Comparison of ENCODE assay signal across 9 mouse cellular contexts in genomic region chr1:23792737-23793533, GRCm38 (mm10). TPM values are rescaled to one million over a fixed set of nuclear protein-coding genes. Genes with fewer than 3 reads are reported as not detected.
DNase-seq lines count a peak whose midpoint lies in the region; ATAC-seq lines count a peak whose summit lies in the region.
"Had no signal": no experiment of that assay in that cellular context is flagged by ENCODE, and none has a peak within 500 bp of the region (broad histone marks: within the 10 kb centered on the region; RNA-seq: fewer than 3 reads in every experiment).

No protein-coding gene starts in this region.

- no peaks in the 10 kb centered on the region for H3K9me3 ChIP-seq in forebrain, embryonic 14.5 days (replicated peaks; ENCODE audit: control insufficient read depth, low read length)
- no peaks in the 10 kb centered on the region for H3K9me3 ChIP-seq in hindbrain, embryonic 13.5 days
- H3K9me3 ChIP-seq: megakaryocyte, embryonic 14.5 days had no signal

- WGBS in forebrain, embryonic 14.5 days, result 53% methylated on average over 11 of the region's 11 CpGs
- WGBS in hindbrain, embryonic 13.5 days, result 50% methylated on average over 11 of the region's 11 CpGs

- ATAC-seq in cerebellum, adult (ENCODE audit: insufficient number of reproducible peaks, low FRiP score, low TSS enrichment), result peak; percentile 91
- peak; percentile 90 for ATAC-seq in forebrain, embryonic 14.5 days
- ATAC-seq in hindbrain, embryonic 13.5 days (ENCODE audit: low FRiP score), result 0 out of 2 replicates have a peak, but pooled peaks have one; percentile 28
- peak; percentile 96 for ATAC-seq in megakaryocyte-erythroid progenitor cell, adult 5-6 weeks (replicated peaks; ENCODE audit: low FRiP score, low TSS enrichment, poor library complexity, severe bottlenecking)

- peak; percentile 78 for DNase-seq in NIH3T3 (ENCODE audit: low read depth)
- peak; percentile 86 for DNase-seq in forebrain, embryonic 14.5 days (ENCODE audit: low spot score)
- peak; percentile 54 to 86 for DNase-seq in layer of hippocampus, postnatal 25 days (ENCODE audit: extremely low spot score in 1 of 2, low spot score in 1 of 2)
- DNase-seq in right cerebral cortex, postnatal 14 days, result peak; percentile 68
- peak; percentile 74 for DNase-seq in urinary bladder, postnatal 14 days (ENCODE audit: low spot score)

- H3K36me3 ChIP-seq in forebrain, embryonic 14.5 days (ENCODE audit: control insufficient read depth, insufficient read depth, low read length), result no peaks in the 10 kb centered on the region
- no peaks in the 10 kb centered on the region for H3K36me3 ChIP-seq in hindbrain, embryonic 13.5 days

- H3K4me1 ChIP-seq in forebrain, embryonic 14.5 days (ENCODE audit: control insufficient read depth, insufficient read depth, low read length), result no peaks in the 10 kb centered on the region
- no peaks in the 10 kb centered on the region for H3K4me1 ChIP-seq in hindbrain, embryonic 13.5 days (replicated peaks)
- H3K4me1 ChIP-seq: megakaryocyte, embryonic 14.5 days had no signal

- no peak overlapping the region for H3K4me2 ChIP-seq in forebrain, embryonic 14.5 days (ENCODE audit: low read length)
- H3K4me2 ChIP-seq in hindbrain, embryonic 13.5 days, result no peak overlapping the region

- no peak overlapping the region for H3K27ac ChIP-seq in forebrain, embryonic 14.5 days (ENCODE audit: low read depth, low read length)
- H3K27ac ChIP-seq in hindbrain, embryonic 13.5 days, result no peak overlapping the region

- no peak overlapping the region for H3K4me3 ChIP-seq in forebrain, embryonic 14.5 days (ENCODE audit: low read depth, low read length)
- H3K4me3 ChIP-seq in hindbrain, embryonic 13.5 days, result no peak overlapping the region
- H3K4me3 ChIP-seq: megakaryocyte, embryonic 14.5 days had no signal

- H3K27me3 ChIP-seq in forebrain, embryonic 14.5 days (replicated peaks; ENCODE audit: control insufficient read depth, insufficient read depth, low read length), result no peaks in the 10 kb centered on the region
- H3K27me3 ChIP-seq in hindbrain, embryonic 13.5 days, result no peaks in the 10 kb centered on the region; the same call in 1 of the 2 replicates
- H3K27me3 ChIP-seq: megakaryocyte, embryonic 14.5 days had no signal

- H3K9ac ChIP-seq in forebrain, embryonic 14.5 days (ENCODE audit: low read length), result no peak overlapping the region
- H3K9ac ChIP-seq in hindbrain, embryonic 13.5 days, result no peak overlapping the region

RNA-seq across cellular contexts. Expression of gene B3gat2, which starts 31.4 kb away (rescaled TPM):
- polyA plus RNA-seq in forebrain, embryonic 14.5 days (2014; fragmentation: Nextera tagmentation; extraction: Ambion mirVana), result 10.4 and 12.5 TPM in 2 replicates
- 13.8 and 16.0 TPM in 2 replicates for polyA plus RNA-seq in hindbrain, embryonic 13.5 days (2015; fragmentation: Nextera tagmentation; extraction: Ambion mirVana)
- total RNA-seq in layer of hippocampus, postnatal 25 days (2021), result 10 to 100 TPM; 12.9 to 13.2 TPM
- not detected in 2 replicates for total RNA-seq in megakaryocyte-erythroid progenitor cell, adult 5-6 weeks (2014; fragmentation: Nextera tagmentation)
- 0.04 and 0.23 TPM in 2 replicates for total RNA-seq in megakaryocyte-erythroid progenitor cell, adult 5-6 weeks (2017)

Comparison
In these comparisons a context has a peak if more than half of its experiments do, and no peak if none do; other contexts are left out.
1. ATAC-seq: peak in every context shown above with its lines; median percentile 96 in megakaryocyte-erythroid progenitor cell, adult 5-6 weeks; 91 in cerebellum, adult; 90 in forebrain, embryonic 14.5 days; 28 in hindbrain, embryonic 13.5 days.
2. RNA of gene B3gat2, which starts 31.4 kb away (total RNA-seq): 12.9 to 13.2 TPM in layer of hippocampus, postnatal 25 days; 0.04 to 0.23 TPM in megakaryocyte-erythroid progenitor cell, adult 5-6 weeks; every median in the first group is over 10 times any median in the second.
3. Peak in every context shown above with its lines, with median percentiles within 50 percentile points of each other: DNase-seq.